Mouse (Mus musculus) ES-CJ7 (cell line): ENCODE data around the gene Mob3b.
"Not testable (repeated sequence)": the region's sequence is repeated elsewhere in the genome, so short reads cannot be mapped to it uniquely, and the experiment has no call there.

Source experiments
- DNase-seq: peaks from one replicate; pipeline ENCODE4 v3.0.0; 2011; ENCODE audit warnings: low read depth, low spot score

Gene Mob3b

GRCm38 (mm10) chr4:34967541-34967940 is 189.7 kb downstream of the Mob3b start:
- DNase-seq: no peak

DNA sequence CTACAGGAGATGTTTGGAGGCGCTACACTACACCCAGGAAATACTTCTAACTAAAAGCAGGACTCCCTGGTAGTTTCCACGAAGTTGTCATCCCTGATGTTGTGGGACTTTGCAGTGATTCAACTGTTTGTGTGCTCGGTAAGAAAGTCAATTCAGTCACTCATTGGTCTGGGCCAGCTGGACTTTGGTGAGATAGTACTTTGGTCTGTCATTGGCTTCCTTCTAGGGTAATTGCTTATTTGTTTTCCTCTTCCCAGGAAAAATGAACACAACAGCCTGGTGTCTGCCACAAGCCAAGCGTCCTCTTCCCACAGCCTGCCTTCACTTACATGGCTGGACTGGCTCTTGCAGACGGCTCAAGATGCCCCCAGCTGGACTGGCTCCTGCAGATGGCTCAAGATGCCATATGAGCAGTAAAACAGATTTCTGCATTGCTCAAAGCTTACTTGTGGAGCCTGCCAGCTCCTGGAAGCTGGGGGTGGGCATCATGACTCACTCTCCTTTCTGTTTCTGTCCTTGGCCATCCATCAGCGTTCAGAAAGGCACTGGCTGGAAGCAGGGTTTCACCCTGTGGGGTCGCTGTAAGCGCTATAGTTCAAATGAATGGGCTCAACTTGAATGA is 190.8 kb downstream of the Mob3b start:
- DNase-seq: no peak

GRCm38 (mm10) chr4:34964906-34965305 is 192.4 kb downstream of the Mob3b start:
- DNase-seq: no peak

DNA sequence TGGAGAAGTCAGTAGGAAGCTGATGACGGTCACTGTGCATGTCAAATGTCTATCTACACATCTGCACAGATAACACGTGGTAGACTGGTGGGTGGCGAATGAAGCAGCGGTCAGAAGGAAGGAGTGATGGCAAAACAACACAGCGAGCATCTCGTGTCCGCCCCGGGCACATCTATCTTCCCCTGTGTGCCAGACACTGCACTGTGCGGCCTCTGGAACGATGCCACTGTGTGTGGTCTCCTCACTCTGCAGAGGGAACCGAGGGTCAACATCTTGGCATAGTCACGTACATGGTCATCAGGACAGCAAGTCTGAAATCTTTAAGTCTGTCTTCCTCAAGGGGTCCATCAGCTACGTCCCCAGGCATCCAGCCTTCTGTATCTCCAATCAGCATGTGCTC is 193.3 kb downstream of the Mob3b start:
- no peak for DNase-seq

GRCm38 (mm10) chr4:34960781-34961560 is 196.3 kb downstream of the Mob3b start:
- no peak for DNase-seq

DNA sequence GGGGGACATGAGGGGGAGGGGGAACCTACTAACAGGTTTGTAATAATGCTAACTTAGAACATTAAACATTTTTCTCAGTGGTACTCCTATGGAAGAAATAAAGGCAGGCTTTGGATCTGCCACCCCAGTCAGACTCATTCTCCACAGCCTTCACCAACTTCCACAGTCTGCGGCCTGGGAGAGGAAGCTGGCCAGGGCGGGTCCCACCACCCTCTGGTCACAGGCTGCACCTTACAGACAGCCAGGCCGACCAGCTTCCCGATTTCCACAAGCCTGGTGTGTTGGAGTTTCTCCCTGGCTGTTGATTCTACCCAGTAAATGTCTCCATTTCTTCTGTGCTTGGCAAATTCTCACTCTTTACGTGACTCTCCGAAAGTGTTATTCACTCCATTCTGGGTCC is 197.8 kb downstream of the Mob3b start:
- DNase-seq: no peak

DNA sequence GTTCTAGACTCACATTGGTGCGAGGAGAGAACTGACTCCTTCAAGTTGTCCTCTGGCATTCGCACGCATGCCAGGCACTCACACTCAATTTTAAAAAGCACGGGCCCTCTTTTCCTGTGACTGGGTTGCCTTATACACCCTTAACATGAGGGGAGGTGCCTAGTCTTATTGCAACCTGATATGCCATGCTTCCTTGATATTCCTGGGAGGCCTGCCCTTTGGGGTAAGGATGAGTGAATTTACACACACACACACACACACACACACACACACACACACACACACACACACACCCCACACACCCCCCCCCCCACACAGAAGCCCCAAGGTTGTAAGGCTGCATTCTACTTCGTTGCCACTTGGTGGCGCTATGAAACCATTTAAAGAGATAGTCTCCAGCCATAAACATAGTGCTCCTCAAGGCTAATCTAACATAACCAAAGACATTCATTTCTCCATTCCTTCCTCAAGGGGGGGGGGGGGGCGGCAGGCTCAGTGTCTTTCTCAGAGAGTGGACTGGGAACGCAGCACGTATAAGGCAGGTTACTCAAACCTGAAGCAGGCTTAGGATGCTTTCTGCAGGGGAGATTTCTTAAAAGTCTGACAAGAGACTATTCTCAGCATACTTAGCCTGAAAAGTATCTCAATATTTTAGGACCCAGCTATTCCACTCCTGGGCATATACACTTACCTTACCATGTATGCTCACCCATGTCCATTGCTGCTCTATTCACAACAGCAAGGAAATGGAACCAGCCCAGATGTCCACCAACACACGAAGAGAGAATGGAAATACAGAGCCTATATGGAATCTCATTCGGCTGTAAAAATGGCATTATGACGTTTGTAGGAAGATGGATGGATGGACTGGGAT is 198.9 kb downstream of the Mob3b start:
- peak; percentile 28 for DNase-seq

GRCm38 (mm10) chr4:34953716-34954115 is 203.6 kb downstream of the Mob3b start:
- DNase-seq: no peak

DNA sequence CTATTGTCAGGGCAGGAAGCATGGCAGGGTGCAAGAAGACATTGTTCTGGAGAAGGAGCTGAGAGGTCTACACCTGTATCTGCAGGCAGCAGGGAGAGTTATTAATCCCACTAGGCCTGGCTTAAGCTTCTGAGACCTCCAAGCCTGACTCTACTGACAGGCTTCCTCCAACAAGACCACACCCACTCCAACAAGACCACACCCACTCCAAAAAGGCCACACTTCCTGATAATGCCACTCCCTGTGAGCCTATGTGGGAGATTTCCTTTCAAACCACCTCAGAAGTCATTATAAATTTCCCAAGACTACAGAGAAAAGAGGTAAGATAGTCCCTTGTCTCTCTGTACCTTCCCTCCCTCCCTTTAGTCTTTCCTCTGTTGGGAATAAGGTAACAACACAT is 210.1 kb downstream of the Mob3b start:
- DNase-seq: no peak

DNA sequence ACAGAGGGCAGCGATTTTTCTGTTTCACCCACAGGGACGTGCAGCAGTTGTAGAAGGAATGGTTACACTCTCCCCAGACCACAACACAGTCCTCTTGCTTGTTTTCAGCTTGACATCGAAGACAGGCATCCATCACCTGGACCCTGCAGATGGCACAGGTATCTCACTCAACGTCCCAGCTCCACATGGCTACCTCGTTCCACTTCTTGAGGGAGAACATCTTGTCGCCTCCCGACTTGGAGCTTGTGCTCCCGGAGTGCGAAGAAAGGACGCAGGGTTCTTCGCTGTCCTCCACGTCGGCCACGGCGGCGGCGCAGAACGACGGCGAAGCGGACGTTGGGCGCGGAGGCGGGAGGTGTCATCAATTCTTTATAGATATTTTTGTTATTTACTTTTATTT is 216.2 kb downstream of the Mob3b start:
- DNase-seq: no peak

DNA sequence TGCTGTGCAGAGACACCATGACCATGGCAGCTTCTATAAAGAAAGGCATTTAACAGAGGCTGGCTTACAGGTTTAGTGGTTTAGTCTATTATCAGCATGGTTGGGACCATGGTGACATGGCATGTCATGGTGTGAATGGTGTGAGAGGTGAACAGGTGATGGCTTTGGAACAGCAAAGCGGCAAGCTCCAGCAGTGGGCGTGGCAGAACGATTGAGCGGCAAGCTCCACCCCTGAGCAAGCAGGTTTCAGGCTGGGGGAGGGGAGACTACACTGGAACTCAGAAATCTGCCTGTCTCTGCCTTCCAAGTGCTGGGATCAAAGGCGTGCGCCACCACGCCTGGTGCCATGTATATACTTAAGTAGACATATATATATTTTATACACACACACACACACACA is 228.9 kb downstream of the Mob3b start:
- DNase-seq: peak; percentile 14

GRCm38 (mm10) chr4:34922177-34922870 is 235.0 kb downstream of the Mob3b start:
- DNase-seq: peak; percentile 83

- no peak for DNase-seq
These were observed 239.9 kb downstream of the Mob3b start for GRCm38 (mm10) chr4:34917400-34917799.

GRCm38 (mm10) chr4:34912171-34912570 is 245.1 kb downstream of the Mob3b start:
- peak; percentile 46 for DNase-seq

DNA sequence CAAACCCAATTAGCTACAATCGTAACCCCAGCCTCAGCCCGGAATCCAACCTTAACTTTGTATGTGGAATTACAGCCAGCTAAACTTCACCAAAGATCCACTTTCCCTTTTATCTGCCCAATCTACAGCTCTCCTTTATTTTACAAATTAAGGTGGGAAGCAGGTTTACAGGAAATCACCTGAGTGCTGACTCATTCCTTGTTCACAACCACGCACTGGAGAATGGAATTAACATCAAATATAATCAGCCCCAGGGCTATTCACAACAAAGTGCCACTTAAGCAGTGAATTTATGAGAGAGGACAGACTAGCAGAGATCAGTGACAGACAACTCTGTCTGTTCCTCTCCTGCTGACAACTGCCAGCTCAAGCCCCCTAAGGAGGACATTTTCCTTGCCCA is 245.9 kb downstream of the Mob3b start:
- DNase-seq: peak; percentile 76

GRCm38 (mm10) chr4:34908127-34908526 is 249.2 kb downstream of the Mob3b start:
- peak; percentile 24 for DNase-seq

DNA sequence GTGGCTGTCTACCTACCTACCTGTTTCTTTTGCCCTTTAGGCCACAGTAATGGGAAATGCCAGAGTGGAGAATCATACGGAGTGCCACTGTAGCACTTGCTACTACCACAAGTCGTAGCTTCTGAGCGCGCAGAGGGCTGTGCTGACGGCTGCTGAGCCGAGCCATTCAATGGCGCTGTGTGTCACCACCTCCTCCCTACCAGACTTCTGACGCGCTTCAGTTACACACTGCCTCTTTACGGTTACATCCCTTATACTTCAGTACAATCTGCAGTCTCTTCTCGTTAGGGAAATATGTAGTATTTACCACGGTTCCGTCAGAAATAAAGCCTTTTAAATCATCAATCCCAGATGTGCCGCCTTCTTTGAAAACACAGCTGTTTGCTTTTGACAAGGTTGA is 250.3 kb downstream of the Mob3b start:
- DNase-seq: peak; percentile 63

DNA sequence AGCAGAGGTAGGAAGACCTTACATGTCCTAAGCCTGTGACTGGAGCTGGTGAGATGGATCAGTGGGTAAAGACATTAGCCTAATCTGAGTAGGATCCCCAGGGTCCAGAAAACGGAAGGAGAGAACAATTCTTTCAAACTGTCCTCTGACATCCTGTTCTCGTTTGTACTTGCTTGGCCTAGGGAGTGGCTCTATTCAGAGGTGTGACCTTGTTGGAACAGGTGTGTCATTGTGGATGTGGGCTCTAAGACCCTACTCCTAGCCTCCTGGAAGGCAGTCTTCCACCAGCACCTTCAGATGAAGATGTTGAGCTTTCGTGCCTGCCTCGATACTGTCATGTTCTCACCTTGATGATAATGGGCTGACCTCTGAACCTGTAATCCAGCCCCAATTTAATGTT is 251.1 kb downstream of the Mob3b start:
- DNase-seq: peak; percentile 87

- peak; percentile 91 for DNase-seq
These were observed 251.9 kb downstream of the Mob3b start for GRCm38 (mm10) chr4:34905396-34905795.

DNA sequence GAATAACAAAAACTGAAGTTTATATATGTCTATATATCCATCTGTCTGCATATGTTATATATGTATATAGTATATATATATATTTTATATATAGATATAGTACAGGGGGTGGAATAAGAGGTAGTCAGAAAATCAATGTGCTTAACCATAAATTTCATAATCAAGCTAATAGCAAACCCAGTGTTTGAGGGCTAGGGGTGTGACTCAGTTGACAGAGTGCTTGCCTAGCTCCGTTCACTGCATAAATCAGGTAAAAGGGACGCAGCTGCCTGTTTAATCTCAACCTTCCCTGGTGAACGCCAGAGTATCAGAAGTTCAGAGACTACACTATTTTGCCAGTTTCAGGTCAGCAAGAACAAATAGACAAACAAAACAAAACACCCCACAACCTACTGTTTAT is 255.7 kb downstream of the Mob3b start:
- not testable (repeated sequence) for DNase-seq

- no peak for DNase-seq
These were observed 256.1 kb downstream of the Mob3b start for GRCm38 (mm10) chr4:34901166-34901565.

DNA sequence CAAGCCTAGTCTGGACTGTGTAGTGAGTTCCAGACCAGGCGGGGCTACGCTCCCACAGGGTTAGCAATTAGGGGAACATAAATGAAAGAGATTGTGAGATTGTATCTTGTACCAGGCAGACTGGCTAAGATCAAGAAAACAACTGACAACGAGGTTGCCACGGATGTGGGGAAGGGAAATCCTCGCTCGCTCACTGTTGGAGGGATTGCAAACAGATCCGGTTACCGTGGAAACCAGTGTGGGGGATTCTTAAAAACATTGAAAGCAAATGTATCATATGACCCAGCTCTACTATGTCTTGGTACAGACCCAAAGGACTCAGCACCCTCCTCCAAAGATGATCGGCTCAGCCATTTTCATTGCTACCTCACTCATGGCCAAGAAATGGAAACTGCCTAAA is 257.1 kb downstream of the Mob3b start:
- no peak for DNase-seq
